Mouse (Mus musculus) lung, embryonic 14.5 days (tissue): ENCODE data around the gene Rxra. TPM values are rescaled to one million over a fixed set of nuclear protein-coding genes. Genes with fewer than 3 reads are reported as not detected.

ENCODE experiments used
- ATAC-seq: fragments of 200-750 bp; cut with Nextera tagmentation; 2 replicates; pipeline ENCODE4 v1.8.0; 2017; ENCODE audit warnings: mild to moderate bottlenecking, moderate TSS enrichment, moderate library complexity; ENCODE audit not compliant: insufficient read depth
- DNase-seq: peaks from one replicate; pipeline ENCODE4 v3.0.0-alpha.2; 2015
- H3K27ac ChIP-seq: fragments of 300-500 bp; sonication (generic); 2 replicates; pipeline ENCODE4 v1.5.1; 2014; ENCODE audit warnings: low read depth, mild to moderate bottlenecking, moderate library complexity
- H3K27me3 ChIP-seq: fragments of 300-500 bp; sonication (generic); 2 replicates; pipeline ENCODE4 v1.6.1; 2014; ENCODE audit warnings: low read length, control low read depth; ENCODE audit not compliant: insufficient read depth
- H3K36me3 ChIP-seq: fragments of 300-500 bp; sonication (generic); 2 replicates; pipeline ENCODE4 v1.6.1; 2014; ENCODE audit warnings: control low read depth; ENCODE audit not compliant: insufficient read depth
- H3K4me1 ChIP-seq: fragments of 300-500 bp; sonication (generic); 2 replicates; pipeline ENCODE4 v1.6.1; 2014; ENCODE audit warnings: antibody characterized with exemption, control low read depth; ENCODE audit not compliant: insufficient read depth
- H3K4me2 ChIP-seq: fragments of 300-500 bp; sonication (generic); 2 replicates; pipeline ENCODE4 v1.6.1; 2014; ENCODE audit warnings: mild to moderate bottlenecking
- H3K4me3 ChIP-seq: fragments of 300-500 bp; sonication (generic); 2 replicates; pipeline ENCODE4 v1.5.1; 2014; ENCODE audit warnings: low read depth, low read length
- H3K9ac ChIP-seq: fragments of 300-500 bp; sonication (generic); 2 replicates; pipeline ENCODE4 v1.6.1; 2014
- H3K9me3 ChIP-seq: fragments of 300-500 bp; sonication (generic); 2 replicates; pipeline ENCODE4 v1.6.1; 2016; ENCODE audit warnings: low read depth, low read length, control low read depth
- CTCF ChIP-seq: IDR thresholded peaks from 2 replicates; pipeline ENCODE4 v1.5.1; 2016; ENCODE audit warnings: antibody characterized with exemption, low read depth
- WGBS: fragments of 180-500 bp; shearing (Covaris S2); extraction: QIAGEN DNeasy Blood & Tissue Kit; methylation state at CpG from one replicate; pipeline ENCODE4 v1.1.7; 2014; 5-methylcytosine and 5-hydroxymethylcytosine counted together
- polyA plus RNA-seq: library from polyadenylated mRNA; unstranded; fragments of >200 nt; fragmentation: Nextera tagmentation; extraction: Ambion mirVana; gene quantifications from 2 replicates; pipeline ENCODE4 v1.2.1, GENCODE M21; 2014

The Rxra gene
- polyA plus RNA-seq, 1 experiment from 2014 or later = 10.3 TPM

GRCm38 (mm10) chr2:27637281-27637896 is 38.9 kb upstream of the Rxra start:
- 81% methylated on average over 8 of the region's 8 CpGs for WGBS

GRCm38 (mm10) chr2:27639631-27640334 is 36.5 kb upstream of the Rxra start:
- H3K4me3 ChIP-seq = no peak overlapping the region
- no peaks in the 10 kb centered on the region for H3K36me3 ChIP-seq
- no peaks in the 10 kb centered on the region for H3K27me3 ChIP-seq
- H3K27ac ChIP-seq = no peak overlapping the region
- no peaks in the 10 kb centered on the region for H3K9me3 ChIP-seq
- no peak overlapping the region for H3K4me2 ChIP-seq
- no peaks in the 10 kb centered on the region for H3K4me1 ChIP-seq
- DNase-seq (no peak), ATAC-seq (no peak)
- H3K9ac ChIP-seq = no peak overlapping the region
- WGBS = 73% methylated on average over 5 of the region's 5 CpGs
- TF ChIP-seq CTCF = no peak

More at GRCm38 (mm10) chr2:27637281-27637896, 38.9 kb upstream of the Rxra start:
- Histone ChIP-seq H3K4me2 (no peak overlapping the region), H3K27me3 (no peaks in the 10 kb centered on the region), H3K27ac (no peak overlapping the region), H3K9me3 (no peaks in the 10 kb centered on the region), H3K4me1 (no peaks in the 10 kb centered on the region), H3K4me3 (no peak overlapping the region), H3K9ac (no peak overlapping the region), H3K36me3 (no peaks in the 10 kb centered on the region)
- no peak for DNase-seq
- no peak for TF ChIP-seq CTCF
- ATAC-seq = no peak

GRCm38 (mm10) chr2:27640900-27641479 is 35.2 kb upstream of the Rxra start:
- DNase-seq (no peak), ATAC-seq (no peak)
- Histone ChIP-seq H3K36me3 (no peaks in the 10 kb centered on the region), H3K4me1 (no peaks in the 10 kb centered on the region), H3K27ac (no peak overlapping the region), H3K9ac (no peak overlapping the region), H3K27me3 (no peaks in the 10 kb centered on the region), H3K4me3 (no peak overlapping the region), H3K4me2 (no peak overlapping the region), H3K9me3 (no peaks in the 10 kb centered on the region)
- no peak for TF ChIP-seq CTCF
- WGBS = 37% methylated on average over 3 of the region's 3 CpGs

GRCm38 (mm10) chr2:27644547-27645120 is 31.6 kb upstream of the Rxra start:
- Histone ChIP-seq H3K36me3 (no peaks in the 10 kb centered on the region), H3K27me3 (no peaks in the 10 kb centered on the region), H3K4me1 (no peaks in the 10 kb centered on the region), H3K27ac (no peak overlapping the region), H3K9ac (no peak overlapping the region), H3K9me3 (no peaks in the 10 kb centered on the region), H3K4me2 (no peak overlapping the region), H3K4me3 (no peak overlapping the region)
- ATAC-seq (peak; percentile 24; the same call in 1 of the 2 replicates), DNase-seq (peak; percentile 47)
- 24% methylated on average over 5 of the region's 5 CpGs for WGBS
- TF ChIP-seq CTCF = no peak

- Histone ChIP-seq H3K27ac (no peak overlapping the region), H3K4me1 (peaks cover 3% of the 10 kb centered on the region; the same call in 1 of the 2 replicates), H3K36me3 (no peaks in the 10 kb centered on the region), H3K27me3 (no peaks in the 10 kb centered on the region), H3K4me3 (no peak overlapping the region), H3K4me2 (no peak overlapping the region), H3K9me3 (no peaks in the 10 kb centered on the region), H3K9ac (no peak overlapping the region)
- TF ChIP-seq CTCF = no peak
- 40% methylated on average over 3 of the region's 3 CpGs for WGBS
- no peak for ATAC-seq
- DNase-seq = no peak
Measured at GRCm38 (mm10) chr2:27645471-27645870, 30.8 kb upstream of the Rxra start.

- peak overlapping the region; percentile 76 for H3K27ac ChIP-seq
- WGBS = 28% methylated on average over 7 of the region's 8 CpGs
- H3K4me3 ChIP-seq = no peak overlapping the region
- DNase-seq (peak; percentile 40), ATAC-seq (peak; percentile 84)
- no peak overlapping the region for H3K9ac ChIP-seq
- no peaks in the 10 kb centered on the region for H3K27me3 ChIP-seq
- no peak for TF ChIP-seq CTCF
- H3K4me1 ChIP-seq = peaks cover 3% of the 10 kb centered on the region; the same call in 1 of the 2 replicates
- H3K9me3 ChIP-seq = no peaks in the 10 kb centered on the region
- H3K4me2 ChIP-seq = no peak overlapping the region
- no peaks in the 10 kb centered on the region for H3K36me3 ChIP-seq
Measured at GRCm38 (mm10) chr2:27649862-27650661, 26.2 kb upstream of the Rxra start.
